ENCODE assay signal across 11 mouse cellular contexts in the genomic region with DNA sequence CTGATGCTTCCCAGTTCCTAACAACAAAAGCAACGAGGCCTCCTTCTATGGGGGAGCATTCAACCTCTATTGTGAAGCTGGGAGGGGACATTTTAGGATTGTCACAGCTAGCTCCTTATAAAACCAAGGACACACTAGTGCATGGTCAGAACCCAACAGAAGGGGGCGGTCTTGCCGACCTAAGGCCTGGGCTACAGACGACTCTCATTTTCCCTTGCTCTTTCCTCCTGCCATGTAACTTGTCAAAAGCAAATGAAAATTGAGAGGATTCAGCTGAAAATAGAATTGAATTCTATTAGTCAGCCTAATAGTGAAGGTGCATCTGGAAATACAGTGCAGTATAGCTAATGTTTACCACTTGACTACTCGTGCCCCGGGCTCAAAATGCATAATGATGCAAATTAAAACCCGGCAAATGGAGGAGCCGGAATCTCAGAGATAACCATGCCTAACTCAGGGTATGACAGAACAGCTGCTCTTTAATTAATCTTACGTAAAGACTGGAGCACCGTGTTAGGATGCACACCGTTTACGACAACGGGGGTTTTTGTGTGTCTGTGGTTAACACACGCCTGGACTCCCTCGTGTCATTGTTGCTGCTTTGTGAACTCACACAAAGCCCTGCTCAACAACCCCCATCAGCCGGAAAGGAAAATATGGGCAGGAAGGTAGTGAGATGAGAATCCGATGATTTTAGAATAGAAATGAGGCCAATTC.
A peak's percentile ranks its signal among the peaks of the same experiment; 100 is the strongest.
DNase-seq lines count a peak whose midpoint lies in the region; ATAC-seq and TF ChIP-seq lines count a peak whose summit lies in the region.
"Had no signal": no experiment of that assay in that cellular context is flagged by ENCODE, and none has a peak within 500 bp of the region (broad histone marks: within the 10 kb centered on the region; RNA-seq: fewer than 3 reads in every experiment).

No protein-coding gene starts in this region.

- WGBS in intestine, postnatal 0 days: 82% methylated on average over 17 of the region's 17 CpGs
- 78% methylated on average over 17 of the region's 17 CpGs for WGBS in intestine, embryonic 15.5 days
- WGBS in forebrain, embryonic 16.5 days: 14% methylated on average over 17 of the region's 17 CpGs
- 32% methylated on average over 17 of the region's 17 CpGs for WGBS in midbrain, embryonic 16.5 days

- no peak for ATAC-seq in intestine, postnatal 0 days
- ATAC-seq in intestine, embryonic 15.5 days: no peak
- peak; percentile 39 for ATAC-seq in forebrain, embryonic 16.5 days
- peak; percentile 76 for ATAC-seq in midbrain, embryonic 16.5 days
- ATAC-seq in megakaryocyte-erythroid progenitor cell, adult 5-6 weeks (replicated peaks; ENCODE audit: low FRiP score, low TSS enrichment, poor library complexity, severe bottlenecking): no peak

- TF ChIP-seq CTCF in intestine, postnatal 0 days (IDR thresholded peaks at IDR 0.05; ENCODE audit: low read depth): peak; percentile 28
- peak; percentile 65 for TF ChIP-seq CTCF in brain, embryonic 14.5 days (IDR thresholded peaks at IDR 0.05; ENCODE audit: borderline replicate concordance, extremely low read depth, insufficient read depth, insufficient read length)

- H3K4me3 ChIP-seq in intestine, postnatal 0 days (ENCODE audit: low read depth, low read length): no peak overlapping the region
- no peak overlapping the region for H3K4me3 ChIP-seq in intestine, embryonic 15.5 days (replicated peaks)
- H3K4me3 ChIP-seq in forebrain, embryonic 16.5 days (replicated peaks; ENCODE audit: low read length): no peak overlapping the region
- no peak overlapping the region; the same call in 1 of the 2 replicates for H3K4me3 ChIP-seq in midbrain, embryonic 16.5 days (ENCODE audit: low read depth, low read length)
- H3K4me3 ChIP-seq: limb, embryonic 13.5 days; myocyte had no signal

- no peak overlapping the region for H3K9ac ChIP-seq in intestine, postnatal 0 days (ENCODE audit: low read depth, low read length)
- H3K9ac ChIP-seq in intestine, embryonic 15.5 days: no peak overlapping the region
- no peak overlapping the region for H3K9ac ChIP-seq in forebrain, embryonic 16.5 days (replicated peaks; ENCODE audit: low read depth, low read length)
- H3K9ac ChIP-seq in midbrain, embryonic 16.5 days (ENCODE audit: low read depth, low read length): peak overlapping the region; percentile 48; the same call in 1 of the 2 replicates
- H3K9ac ChIP-seq: limb, embryonic 13.5 days had no signal

- no peaks in the 10 kb centered on the region for H3K9me3 ChIP-seq in intestine, postnatal 0 days (ENCODE audit: control insufficient read depth)
- no peaks in the 10 kb centered on the region for H3K9me3 ChIP-seq in intestine, embryonic 15.5 days
- no peaks in the 10 kb centered on the region for H3K9me3 ChIP-seq in forebrain, embryonic 16.5 days (ENCODE audit: control insufficient read depth, low read length)
- H3K9me3 ChIP-seq in midbrain, embryonic 16.5 days (replicated peaks; ENCODE audit: control insufficient read depth, low read length, poor library complexity, severe bottlenecking): no peaks in the 10 kb centered on the region
- H3K9me3 ChIP-seq: limb, embryonic 13.5 days had no signal

- no peak overlapping the region for H3K27ac ChIP-seq in intestine, postnatal 0 days (ENCODE audit: low read depth, low read length)
- H3K27ac ChIP-seq in intestine, embryonic 15.5 days: no peak overlapping the region
- peak overlapping the region; percentile 71 for H3K27ac ChIP-seq in forebrain, embryonic 16.5 days (ENCODE audit: low read length)
- H3K27ac ChIP-seq in midbrain, embryonic 16.5 days (ENCODE audit: low read length): peak overlapping the region; percentile 79
- H3K27ac ChIP-seq: limb, embryonic 13.5 days had no signal

- H3K4me2 ChIP-seq in intestine, postnatal 0 days (replicated peaks; ENCODE audit: low read depth): no peak overlapping the region
- no peak overlapping the region for H3K4me2 ChIP-seq in intestine, embryonic 15.5 days (replicated peaks)
- peak overlapping the region; percentile 17 for H3K4me2 ChIP-seq in forebrain, embryonic 16.5 days (ENCODE audit: low read length)
- H3K4me2 ChIP-seq in midbrain, embryonic 16.5 days (ENCODE audit: low read length): peak overlapping the region; percentile 43
- H3K4me2 ChIP-seq: limb, embryonic 13.5 days had no signal

- H3K4me1 ChIP-seq in intestine, postnatal 0 days (replicated peaks; ENCODE audit: control insufficient read depth, insufficient read depth, low read length): no peaks in the 10 kb centered on the region
- no peaks in the 10 kb centered on the region for H3K4me1 ChIP-seq in intestine, embryonic 15.5 days (replicated peaks)
- H3K4me1 ChIP-seq in forebrain, embryonic 16.5 days (replicated peaks; ENCODE audit: control insufficient read depth, insufficient read depth, low read length): peaks cover 41% of the 10 kb centered on the region
- peaks cover 9% of the 10 kb centered on the region for H3K4me1 ChIP-seq in midbrain, embryonic 16.5 days (ENCODE audit: control insufficient read depth, insufficient read depth, low read length)

- H3K36me3 ChIP-seq in intestine, postnatal 0 days (ENCODE audit: control insufficient read depth, insufficient read depth): no peaks in the 10 kb centered on the region
- H3K36me3 ChIP-seq in intestine, embryonic 15.5 days: no peaks in the 10 kb centered on the region
- H3K36me3 ChIP-seq in forebrain, embryonic 16.5 days (ENCODE audit: control insufficient read depth, insufficient read depth): no peaks in the 10 kb centered on the region
- no peaks in the 10 kb centered on the region for H3K36me3 ChIP-seq in midbrain, embryonic 16.5 days (ENCODE audit: control insufficient read depth, insufficient read depth, low read length)
- H3K36me3 ChIP-seq: limb, embryonic 13.5 days had no signal

- TF ChIP-seq POLR2A in brain, embryonic 14.5 days (IDR thresholded peaks at IDR 0.05; ENCODE audit: borderline replicate concordance, extremely low read depth, insufficient read depth, insufficient read length, poor library complexity, severe bottlenecking): no peak

- H3K27me3 ChIP-seq in intestine, postnatal 0 days (replicated peaks; ENCODE audit: control insufficient read depth, insufficient read depth, low read length): no peaks in the 10 kb centered on the region
- H3K27me3 ChIP-seq in intestine, embryonic 15.5 days (replicated peaks): no peaks in the 10 kb centered on the region
- no peaks in the 10 kb centered on the region for H3K27me3 ChIP-seq in forebrain, embryonic 16.5 days (replicated peaks; ENCODE audit: control insufficient read depth, insufficient read depth, low read length)
- H3K27me3 ChIP-seq in midbrain, embryonic 16.5 days (ENCODE audit: control insufficient read depth, insufficient read depth, low read depth, low read length): no peaks in the 10 kb centered on the region
- H3K27me3 ChIP-seq: limb, embryonic 13.5 days had no signal

- peak; percentile 89 for DNase-seq in brain, embryonic 14.5 days (ENCODE audit: low read depth)
- DNase-seq in kidney, adult 18-20 months: no peak
- DNase-seq in adrenal gland, adult 8-10 months: no peak
- DNase-seq: thymus, postnatal 25 days had no signal

Comparison
In these comparisons a context has a peak if more than half of its experiments do, and no peak if none do; other contexts are left out.
1. ATAC-seq: peak in forebrain, embryonic 16.5 days (single experiment) and midbrain, embryonic 16.5 days (single experiment); none in intestine, postnatal 0 days (single experiment), intestine, embryonic 15.5 days (single experiment) and megakaryocyte-erythroid progenitor cell, adult 5-6 weeks (single experiment).
2. H3K27ac ChIP-seq: peak in forebrain, embryonic 16.5 days (single experiment) and midbrain, embryonic 16.5 days (single experiment); none in intestine, postnatal 0 days (single experiment) and intestine, embryonic 15.5 days (single experiment).
3. H3K4me2 ChIP-seq: peak in forebrain, embryonic 16.5 days (single experiment) and midbrain, embryonic 16.5 days (single experiment); none in intestine, postnatal 0 days (single experiment) and intestine, embryonic 15.5 days (single experiment).